Mouse (Mus musculus) lung, adult 2 months (tissue): Measurements from ENCODE around the gene Rassf10.

ENCODE experiments used
- CTCF ChIP-seq: fragments of 200-500 bp; IDR thresholded peaks from 2 replicates; pipeline ENCODE4 v1.5.1; 2011; ENCODE audit warnings: mild to moderate bottlenecking, low read length, control low read depth; ENCODE audit not compliant: insufficient read depth
- POLR2A ChIP-seq: fragments of 200-500 bp; IDR thresholded peaks from 2 replicates; pipeline ENCODE4 v1.6.1; 2011; ENCODE audit warnings: low read depth, mild to moderate bottlenecking, control low read depth, low read length, borderline replicate concordance; ENCODE audit errors: extremely low read depth

DNA sequence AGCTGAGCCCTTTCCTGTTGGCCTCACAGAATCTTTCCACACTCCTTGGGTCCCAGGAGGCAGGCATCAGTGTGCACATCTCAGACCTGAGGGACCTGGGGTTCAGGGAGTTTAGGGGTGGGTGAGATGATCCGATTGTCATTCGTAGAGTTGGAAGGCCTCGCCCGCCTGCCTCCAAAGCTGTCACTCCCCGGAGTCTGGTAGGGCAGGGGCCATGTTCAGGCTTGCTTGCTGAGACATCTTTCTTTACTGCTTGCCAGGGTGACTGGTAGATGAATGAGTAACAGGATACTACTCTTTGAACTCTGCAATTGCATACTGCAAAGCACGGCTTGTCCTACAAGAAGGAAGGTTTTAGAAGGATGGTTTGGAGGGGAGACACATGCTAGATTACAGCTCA, 52.0 kb downstream of the Rassf10 start:
- no peak for TF ChIP-seq POLR2A
- no peak for TF ChIP-seq CTCF
